Mouse (Mus musculus) Muller cell, postnatal 12 days (primary cell): ENCODE results near the gene Fbn1.
A peak's percentile ranks its signal among the peaks of the same experiment; 100 is the strongest.

ENCODE experiments used
- DNase-seq: peaks from one replicate; pipeline ENCODE4 v3.0.0-alpha.2; 2015; ENCODE audit errors: inconsistent ontology term

The Fbn1 gene

GRCm38 (mm10) chr2:125337239-125337638 lies 170.6 kb downstream of the Fbn1 start:
- no peak for DNase-seq

DNA sequence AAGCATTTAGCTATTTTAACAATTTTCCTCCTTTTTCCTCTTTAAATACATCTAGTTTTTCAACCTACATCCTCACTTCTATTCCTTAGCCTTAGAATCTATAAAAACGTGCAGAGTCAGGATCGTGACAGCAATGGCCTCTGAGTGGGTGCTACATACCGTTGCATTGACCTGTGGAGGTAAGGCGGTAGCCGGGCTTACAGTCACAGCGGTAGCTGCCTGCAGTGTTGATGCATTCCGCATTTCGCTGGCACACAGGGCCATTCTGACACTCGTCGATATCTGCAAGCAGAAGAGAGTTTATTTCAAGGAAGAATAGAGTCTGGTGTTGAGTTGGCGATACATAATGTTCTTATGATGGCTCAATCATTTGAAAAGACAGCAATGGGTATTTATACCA lies 172.6 kb downstream of the Fbn1 start:
- DNase-seq = no peak

DNA sequence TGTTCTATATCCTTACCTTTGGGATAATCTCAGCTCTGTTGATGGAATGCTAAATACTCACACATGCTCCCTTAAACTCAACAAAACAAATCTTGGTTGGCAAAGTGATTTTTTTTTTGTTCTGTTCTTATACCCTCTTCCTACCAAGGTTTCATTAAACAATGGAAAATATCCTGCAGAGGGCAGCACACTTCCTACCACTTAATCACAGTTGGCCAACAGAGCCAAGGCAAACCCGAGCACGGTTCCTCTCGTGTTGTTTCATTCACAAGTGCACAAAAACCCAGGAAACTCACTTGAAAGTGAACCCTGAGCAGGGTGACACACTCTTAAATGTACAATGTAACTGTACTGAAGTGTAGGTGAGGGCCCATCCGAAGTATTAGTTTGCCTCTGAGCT lies 173.6 kb downstream of the Fbn1 start:
- DNase-seq = no peak

GRCm38 (mm10) chr2:125331581-125331980 lies 176.2 kb downstream of the Fbn1 start:
- peak; percentile 29 for DNase-seq

DNA sequence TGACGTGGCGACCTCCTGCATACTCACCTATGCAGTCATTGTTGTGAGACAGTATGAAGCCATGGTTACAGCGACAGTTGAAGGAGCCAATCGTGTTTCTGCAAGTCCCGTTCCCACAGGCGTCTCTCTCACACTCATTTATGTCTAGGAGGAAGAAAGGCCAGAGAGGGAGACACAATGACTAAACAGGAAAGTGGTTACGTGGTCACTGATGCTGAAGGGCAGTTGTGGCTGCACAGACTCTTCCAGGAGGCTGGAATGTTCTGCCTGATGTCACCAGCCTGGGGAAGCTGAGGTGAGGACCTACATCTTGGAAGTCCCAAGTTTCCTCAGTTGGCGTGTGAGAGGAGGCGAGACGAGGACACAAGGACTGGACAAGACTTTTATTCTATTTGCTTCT lies 177.3 kb downstream of the Fbn1 start:
- no peak for DNase-seq

DNA sequence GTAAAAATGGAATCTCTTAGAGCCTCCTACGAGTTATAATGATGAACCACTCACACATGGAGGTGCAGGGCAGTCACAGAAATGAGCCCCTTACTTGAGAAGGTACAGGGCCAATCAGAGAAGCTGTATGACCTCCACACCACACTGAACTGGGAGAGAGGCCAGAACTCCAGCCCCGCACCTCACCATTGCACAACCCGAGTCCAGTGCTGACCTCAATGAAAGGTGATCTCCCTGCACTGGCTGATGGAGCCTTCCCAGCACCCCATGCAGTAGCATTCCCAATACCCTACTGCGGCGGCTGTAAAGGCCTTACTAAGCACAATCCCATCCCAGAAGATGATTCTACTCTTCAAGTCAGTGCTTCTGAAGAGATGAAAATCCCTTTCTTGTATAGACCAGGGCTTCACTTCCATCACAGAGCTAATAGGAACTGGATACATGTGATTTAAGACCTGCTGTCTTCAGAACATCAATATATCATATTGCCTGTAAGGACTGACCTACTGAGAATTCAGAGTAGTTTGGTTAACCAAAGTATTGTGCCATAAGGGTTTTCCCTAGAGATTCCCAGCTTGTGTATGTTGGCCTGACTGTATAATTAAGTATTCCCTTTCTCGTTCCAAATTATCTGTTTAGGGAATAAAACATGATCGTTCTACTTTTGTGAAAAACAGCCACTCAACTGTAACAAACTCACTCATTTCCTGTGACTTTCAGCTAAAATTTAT lies 182.5 kb downstream of the Fbn1 start:
- no peak for DNase-seq

DNA sequence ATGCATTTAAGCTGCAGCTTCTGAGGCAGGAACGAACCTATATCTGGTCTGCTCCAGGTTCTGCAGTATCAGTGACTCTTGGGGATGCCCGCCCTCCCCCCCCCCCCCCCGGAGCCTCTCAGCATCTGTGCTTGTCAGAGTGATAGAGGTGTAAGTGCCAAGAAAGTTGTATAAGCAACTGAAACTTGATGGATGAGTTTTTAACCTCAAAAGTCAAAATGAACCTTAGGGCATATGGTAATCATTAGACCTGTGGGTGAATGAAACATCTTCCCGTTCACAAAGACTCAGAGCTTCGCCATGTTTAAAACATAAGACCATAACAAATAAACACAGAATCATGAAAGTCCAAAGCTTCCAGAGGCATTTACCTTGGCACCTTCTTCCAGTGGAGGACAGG lies 183.3 kb downstream of the Fbn1 start:
- DNase-seq = no peak

GRCm38 (mm10) chr2:125323347-125323746 lies 184.4 kb downstream of the Fbn1 start:
- peak; percentile 59 for DNase-seq

DNA sequence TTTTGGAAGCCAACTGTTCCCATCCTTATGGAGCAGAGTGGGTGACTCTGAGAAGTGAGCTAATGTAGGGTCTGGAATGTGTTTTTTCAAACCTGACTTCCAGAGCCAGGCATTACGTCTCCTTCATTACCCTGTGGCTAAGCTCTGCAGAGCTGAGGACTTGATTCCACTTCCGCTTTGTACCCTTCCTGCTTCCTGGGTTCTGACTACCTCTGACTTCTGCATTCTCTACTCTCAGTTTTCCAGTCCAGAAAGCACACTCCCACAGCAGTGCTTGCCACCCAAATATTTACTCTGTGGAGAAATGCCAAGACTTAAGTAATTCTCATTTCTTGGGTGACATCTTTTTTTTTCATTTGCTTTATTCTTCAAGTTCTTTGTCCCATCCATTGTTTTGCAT lies 185.2 kb downstream of the Fbn1 start:
- no peak for DNase-seq

DNA sequence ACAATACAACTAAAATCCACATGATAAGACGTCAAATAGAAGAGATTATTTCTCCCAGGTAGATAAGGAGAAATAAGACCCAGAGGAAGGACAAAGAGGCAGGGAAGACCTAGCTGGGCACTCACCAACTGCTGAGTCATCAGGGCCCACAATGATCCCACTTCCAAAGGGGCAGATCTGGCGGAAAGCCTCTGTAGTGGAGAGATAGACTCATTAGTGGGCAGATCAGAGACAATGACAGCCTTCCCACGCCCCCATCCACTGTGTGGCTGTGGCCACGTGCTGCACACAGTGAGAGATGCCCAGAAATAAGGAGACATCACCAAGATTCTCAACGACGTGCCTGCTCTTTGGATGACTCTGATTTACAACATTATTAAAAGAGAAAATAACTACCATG lies 186.7 kb downstream of the Fbn1 start:
- DNase-seq = peak; percentile 71

DNA sequence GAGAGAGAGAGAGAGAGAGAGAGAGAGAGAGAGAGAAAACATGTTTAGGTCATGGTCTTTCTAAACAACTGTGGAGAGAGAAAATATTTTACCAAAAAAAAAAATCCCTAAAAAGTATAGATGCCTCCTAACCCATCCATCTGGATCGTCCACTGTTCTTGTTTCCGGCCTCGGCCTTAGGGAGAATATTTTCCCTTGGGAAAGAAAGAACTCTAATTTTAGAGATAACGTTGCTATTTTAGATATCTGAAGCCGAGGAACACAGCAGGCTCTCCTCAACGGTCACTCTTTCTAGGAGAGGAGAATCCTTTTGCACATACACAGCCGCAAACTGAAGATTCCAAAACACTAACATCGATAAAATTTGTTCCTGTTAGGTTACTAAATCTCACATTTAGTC lies 188.1 kb downstream of the Fbn1 start:
- DNase-seq = no peak

GRCm38 (mm10) chr2:125318371-125319061 lies 189.3 kb downstream of the Fbn1 start:
- DNase-seq = peak; percentile 20

DNA sequence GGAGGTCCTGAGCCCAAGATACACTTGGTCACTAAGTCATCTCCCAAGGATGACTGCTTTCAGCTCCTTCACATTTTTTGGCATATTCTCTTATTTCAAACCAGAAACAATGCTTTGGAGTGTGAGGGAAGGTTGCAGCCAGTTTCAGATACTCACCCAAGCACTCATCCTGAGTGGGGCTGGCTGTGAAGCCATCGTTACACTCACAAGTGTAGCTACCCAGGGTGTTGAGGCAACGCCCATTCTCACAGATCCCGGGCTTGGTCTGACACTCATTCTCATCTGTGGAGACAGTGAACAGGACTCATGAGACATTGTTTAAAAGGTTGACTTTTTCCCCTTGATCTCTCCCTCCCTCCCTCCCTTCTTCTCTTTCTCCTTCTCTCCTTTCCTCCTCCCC lies 192.6 kb downstream of the Fbn1 start:
- no peak for DNase-seq

- DNase-seq = no peak
These were observed 193.4 kb downstream of the Fbn1 start for GRCm38 (mm10) chr2:125314169-125314925.

DNA sequence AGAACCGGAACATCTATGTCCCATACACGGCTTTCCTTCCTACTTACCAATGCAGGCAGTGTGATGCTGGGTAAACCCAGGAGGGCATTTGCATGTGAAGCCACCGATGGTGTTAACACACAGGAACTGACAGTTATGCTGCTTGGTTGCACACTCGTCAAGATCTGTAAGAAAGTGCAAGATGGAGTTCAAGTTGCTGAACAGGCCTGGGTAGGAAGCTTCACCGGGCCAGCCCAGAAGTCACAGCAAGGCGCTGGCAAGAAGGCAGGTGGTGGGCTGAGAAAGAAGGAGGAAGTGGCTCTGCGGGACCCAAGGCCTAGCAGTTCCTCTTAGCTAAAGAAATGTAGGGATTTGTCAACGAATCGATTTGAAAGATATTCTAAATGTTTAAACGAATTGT lies 198.1 kb downstream of the Fbn1 start:
- DNase-seq = no peak

DNA sequence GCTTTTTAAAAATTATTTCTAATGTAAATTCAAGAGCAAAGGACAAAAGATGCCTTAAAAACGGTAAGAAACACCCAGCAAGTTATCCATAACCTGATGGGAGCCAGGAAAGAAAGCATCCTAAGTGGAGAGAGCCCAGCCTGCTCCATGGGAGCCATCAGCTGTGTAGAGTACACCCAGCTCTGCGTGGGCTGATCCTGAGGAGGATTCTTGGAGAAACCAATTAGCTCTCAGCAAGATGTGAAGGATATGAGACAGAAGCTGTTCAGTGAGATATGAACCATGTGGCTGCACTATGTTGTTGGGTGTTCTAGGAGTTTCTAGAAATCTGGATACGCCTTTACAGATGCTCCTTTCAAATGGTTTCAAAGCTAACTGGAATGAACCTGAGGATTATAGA lies 202.1 kb downstream of the Fbn1 start:
- no peak for DNase-seq

- peak; percentile 20 for DNase-seq
These were observed 203.0 kb downstream of the Fbn1 start for GRCm38 (mm10) chr2:125304746-125305145.

- DNase-seq = peak; percentile 16
These were observed 203.9 kb downstream of the Fbn1 start for GRCm38 (mm10) chr2:125303764-125304384.

GRCm38 (mm10) chr2:125302625-125302924 lies 205.2 kb downstream of the Fbn1 start:
- DNase-seq = no peak

- DNase-seq = peak; percentile 48
These were observed 205.7 kb downstream of the Fbn1 start for GRCm38 (mm10) chr2:125301877-125302624.

DNA sequence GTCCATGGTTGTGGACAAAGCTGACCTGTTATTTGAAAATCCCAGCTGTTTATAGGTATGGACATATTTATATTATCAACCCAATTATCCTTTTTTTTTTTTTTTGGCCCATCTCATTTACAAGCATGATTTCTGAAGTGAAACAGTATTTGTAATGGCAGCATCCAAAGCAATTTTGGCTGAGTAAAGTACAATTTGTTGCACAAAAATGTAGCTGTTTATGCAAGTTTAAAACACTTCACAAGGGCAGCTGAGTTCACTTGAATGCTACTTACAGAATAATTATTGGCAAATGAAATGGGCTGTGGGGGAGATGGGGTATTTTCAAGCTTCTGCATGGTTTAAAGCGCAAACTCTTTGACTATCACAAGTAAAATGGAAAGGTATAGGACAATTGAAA lies 209.0 kb downstream of the Fbn1 start:
- no peak for DNase-seq

DNA sequence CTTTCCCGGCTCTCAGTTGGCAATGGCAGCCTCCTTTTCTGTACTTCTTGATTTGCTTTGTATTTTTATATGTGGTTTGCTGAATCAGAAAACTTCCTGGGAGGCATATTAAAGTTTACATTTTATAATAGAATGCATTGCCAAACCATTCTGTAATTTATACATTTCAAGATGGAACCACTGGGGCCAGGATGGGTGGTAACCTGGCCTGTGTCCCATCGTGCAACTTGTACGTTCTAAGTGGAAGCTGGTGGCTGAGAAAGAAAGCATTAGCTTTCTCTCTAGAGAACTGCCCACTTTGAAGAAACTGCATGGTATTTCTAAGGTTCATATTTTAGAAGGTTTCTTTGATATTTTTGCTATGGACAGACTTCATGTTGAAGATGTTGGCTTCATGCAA lies 212.3 kb downstream of the Fbn1 start:
- DNase-seq = no peak
